ENCODE assay signal across 12 mouse cellular contexts in the genomic region with DNA sequence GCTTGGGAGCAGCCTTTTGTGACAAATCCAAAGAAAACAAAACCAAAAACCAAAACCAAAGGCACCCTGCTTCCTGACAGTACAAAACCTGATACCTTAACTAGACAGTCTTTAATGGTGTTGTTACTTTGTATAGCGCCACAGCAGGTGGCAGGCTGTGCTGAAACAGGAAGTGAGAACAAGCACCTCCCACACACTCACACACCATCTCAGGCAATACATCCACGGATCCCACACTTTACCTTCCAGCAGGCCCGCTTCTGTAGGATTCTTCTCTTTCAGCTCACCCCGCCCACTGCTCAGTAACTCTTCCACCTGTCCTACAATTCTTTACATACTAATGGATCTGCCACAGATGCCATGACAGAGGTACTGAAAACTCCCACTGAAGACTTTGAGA. TPM values are rescaled to one million over a fixed set of nuclear protein-coding genes. Genes with fewer than 3 reads are reported as not detected.
A peak's percentile ranks its signal among the peaks of the same experiment; 100 is the strongest.
DNase-seq lines count a peak whose midpoint lies in the region; ATAC-seq and TF ChIP-seq lines count a peak whose summit lies in the region.
"Had no signal": no experiment of that assay in that cellular context is flagged by ENCODE, and none has a peak within 500 bp of the region (broad histone marks: within the 10 kb centered on the region; RNA-seq: fewer than 3 reads in every experiment).

No protein-coding gene starts in this region.

- H3K9ac ChIP-seq in lung, postnatal 0 days (replicated peaks; ENCODE audit: low read depth): no peak overlapping the region
- no peak overlapping the region for H3K9ac ChIP-seq in ES-E14 (ENCODE audit: insufficient read depth, low read depth, low read length, poor library complexity, severe bottlenecking)
- H3K9ac ChIP-seq in hindbrain, embryonic 13.5 days: no peak overlapping the region
- H3K9ac ChIP-seq in intestine, embryonic 16.5 days (ENCODE audit: low read depth, low read length): no peak overlapping the region
- no peak overlapping the region for H3K9ac ChIP-seq in intestine, postnatal 0 days (ENCODE audit: low read depth, low read length)
- H3K9ac ChIP-seq: kidney, embryonic 15.5 days; liver, embryonic 12.5 days had no signal

- H3K4me3 ChIP-seq in lung, postnatal 0 days (ENCODE audit: low read depth, low read length): no peak overlapping the region
- H3K4me3 ChIP-seq in ES-E14 (ENCODE audit: insufficient read depth in 1 of 2, low read depth in 1 of 2, low read length in 2 of 2, poor library complexity in 1 of 2, severe bottlenecking in 1 of 2): no peak overlapping the region
- H3K4me3 ChIP-seq in hindbrain, embryonic 13.5 days: no peak overlapping the region
- no peak overlapping the region for H3K4me3 ChIP-seq in intestine, embryonic 16.5 days (ENCODE audit: low read length)
- no peak overlapping the region for H3K4me3 ChIP-seq in intestine, postnatal 0 days (ENCODE audit: low read depth, low read length)
- H3K4me3 ChIP-seq: kidney, embryonic 15.5 days; liver, embryonic 12.5 days had no signal

- WGBS in lung, postnatal 0 days: 55% methylated on average over 4 of the region's 4 CpGs
- 80% methylated on average over 4 of the region's 4 CpGs for WGBS in hindbrain, embryonic 13.5 days
- WGBS in intestine, embryonic 16.5 days: 84% methylated on average over 4 of the region's 4 CpGs
- WGBS in intestine, postnatal 0 days: 80% methylated on average over 4 of the region's 4 CpGs

- no peaks in the 10 kb centered on the region for H3K36me3 ChIP-seq in lung, postnatal 0 days (ENCODE audit: insufficient read depth, low read length)
- no peaks in the 10 kb centered on the region for H3K36me3 ChIP-seq in ES-E14 (ENCODE audit: control insufficient read depth, insufficient read depth, low read length, poor library complexity, severe bottlenecking)
- no peaks in the 10 kb centered on the region for H3K36me3 ChIP-seq in hindbrain, embryonic 13.5 days
- no peaks in the 10 kb centered on the region for H3K36me3 ChIP-seq in intestine, embryonic 16.5 days (ENCODE audit: control insufficient read depth, insufficient read depth, low read length)
- no peaks in the 10 kb centered on the region for H3K36me3 ChIP-seq in intestine, postnatal 0 days (ENCODE audit: control insufficient read depth, insufficient read depth)
- H3K36me3 ChIP-seq: kidney, embryonic 15.5 days; liver, embryonic 12.5 days had no signal

- no peak for ATAC-seq in lung, postnatal 0 days
- ATAC-seq in inflammation-experienced regulatory T-cells, adult 6 months: peak; percentile 80
- ATAC-seq in hindbrain, embryonic 13.5 days (ENCODE audit: low FRiP score): no peak
- no peak for ATAC-seq in intestine, embryonic 16.5 days
- ATAC-seq in intestine, postnatal 0 days: no peak
- ATAC-seq: liver, embryonic 12.5 days had no signal

- H3K4me2 ChIP-seq in lung, postnatal 0 days (replicated peaks; ENCODE audit: low read depth, low read length): no peak overlapping the region
- no peak overlapping the region for H3K4me2 ChIP-seq in hindbrain, embryonic 13.5 days
- H3K4me2 ChIP-seq in intestine, embryonic 16.5 days (ENCODE audit: low read depth, low read length): no peak overlapping the region
- H3K4me2 ChIP-seq in intestine, postnatal 0 days (replicated peaks; ENCODE audit: low read depth): no peak overlapping the region
- H3K4me2 ChIP-seq: kidney, embryonic 15.5 days; liver, embryonic 12.5 days; midbrain, embryonic 11.5 days had no signal

- in situ Hi-C loops in ES-E14 (cut with MboI; ENCODE audit: low sequenced_read_pairs in 2 of 2, unreplicated experiment in 2 of 2): no loop called here

- no peak for TF ChIP-seq CTCF in lung, postnatal 0 days (IDR thresholded peaks at IDR 0.05)
- no peak for TF ChIP-seq CTCF in intestine, postnatal 0 days (IDR thresholded peaks at IDR 0.05; ENCODE audit: low read depth)

- TF ChIP-seq EP300 in lung, postnatal 0 days (IDR thresholded peaks at IDR 0.05): no peak

- no peak for DNase-seq in lung, postnatal 0 days (ENCODE audit: low spot score)
- no peak for DNase-seq in lung, adult 18-20 months
- DNase-seq in ES-E14 (ENCODE audit: low read depth, low spot score): peak; percentile 63
- peak; percentile 90 for DNase-seq in telencephalon, adult 2 months (ENCODE audit: low read depth, low spot score)
- DNase-seq: heart, postnatal 10 days had no signal

- peaks cover 20% of the 10 kb centered on the region; the same call in 1 of the 2 replicates for H3K4me1 ChIP-seq in lung, postnatal 0 days (ENCODE audit: insufficient read depth, low read depth, low read length)
- peaks cover 0 to 7% of the 10 kb centered on the region in 2 experiments; a peak in 2 of 4 replicates for H3K4me1 ChIP-seq in ES-E14 (ENCODE audit: control insufficient read depth in 2 of 2, insufficient read depth in 2 of 2, low read length in 2 of 2, poor library complexity in 1 of 2)
- peaks cover 16% of the 10 kb centered on the region for H3K4me1 ChIP-seq in hindbrain, embryonic 13.5 days (replicated peaks)
- peaks cover 9% of the 10 kb centered on the region for H3K4me1 ChIP-seq in intestine, embryonic 16.5 days (ENCODE audit: control insufficient read depth, insufficient read depth, low read length)
- H3K4me1 ChIP-seq in intestine, postnatal 0 days (replicated peaks; ENCODE audit: control insufficient read depth, insufficient read depth, low read length): no peaks in the 10 kb centered on the region

- H3K27me3 ChIP-seq in lung, postnatal 0 days (replicated peaks; ENCODE audit: insufficient read depth, low read length): no peaks in the 10 kb centered on the region
- no peaks in the 10 kb centered on the region for H3K27me3 ChIP-seq in hindbrain, embryonic 13.5 days
- no peaks in the 10 kb centered on the region for H3K27me3 ChIP-seq in intestine, embryonic 16.5 days (replicated peaks; ENCODE audit: control insufficient read depth, insufficient read depth, low read length)
- H3K27me3 ChIP-seq in intestine, postnatal 0 days (replicated peaks; ENCODE audit: control insufficient read depth, insufficient read depth, low read length): no peaks in the 10 kb centered on the region
- H3K27me3 ChIP-seq: kidney, embryonic 15.5 days; liver, embryonic 12.5 days had no signal

- no peaks in the 10 kb centered on the region for H3K9me3 ChIP-seq in lung, postnatal 0 days (ENCODE audit: low read length)
- no peaks in the 10 kb centered on the region for H3K9me3 ChIP-seq in ES-E14 (ENCODE audit: control insufficient read depth, insufficient read depth, low read depth, low read length)
- no peaks in the 10 kb centered on the region for H3K9me3 ChIP-seq in hindbrain, embryonic 13.5 days
- no peaks in the 10 kb centered on the region for H3K9me3 ChIP-seq in intestine, embryonic 16.5 days (ENCODE audit: control insufficient read depth, low read length)
- H3K9me3 ChIP-seq in intestine, postnatal 0 days (ENCODE audit: control insufficient read depth): no peaks in the 10 kb centered on the region
- H3K9me3 ChIP-seq: kidney, embryonic 15.5 days; liver, embryonic 12.5 days had no signal

- 0 out of 2 replicates have a peak overlapping the region, but pooled peaks have one; percentile 5 for H3K27ac ChIP-seq in lung, postnatal 0 days (ENCODE audit: low read length)
- H3K27ac ChIP-seq in ES-E14 (ENCODE audit: insufficient read depth, low read depth, low read length, poor library complexity, severe bottlenecking): no peak overlapping the region
- no peak overlapping the region for H3K27ac ChIP-seq in hindbrain, embryonic 13.5 days
- H3K27ac ChIP-seq in intestine, embryonic 16.5 days (ENCODE audit: low read length): no peak overlapping the region
- H3K27ac ChIP-seq in intestine, postnatal 0 days (ENCODE audit: low read depth, low read length): no peak overlapping the region
- H3K27ac ChIP-seq: kidney, embryonic 15.5 days; liver, embryonic 12.5 days had no signal

TF ChIP-seq in ES-E14, 5 proteins besides CTCF, POLR2A, EP300 and RAD21:
- TF ChIP-seq ZNF384 (IDR thresholded peaks at IDR 0.05; ENCODE audit: low read depth, low read length) (no peak), CHD2 (IDR thresholded peaks at IDR 0.05; ENCODE audit: low read depth, low read length) (no peak), MAFK (IDR thresholded peaks at IDR 0.05; ENCODE audit: insufficient read depth, low read depth, low read length) (no peak), HCFC1 (IDR thresholded peaks at IDR 0.05; ENCODE audit: borderline replicate concordance, insufficient read depth, low read length) (no peak), ZC3H11A (IDR thresholded peaks at IDR 0.05; ENCODE audit: borderline replicate concordance, low read depth, low read length) (no peak)

RNA-seq across cellular contexts. Expression of a gene that starts 44.6 kb away (rescaled TPM):
- polyA plus RNA-seq in lung, postnatal 0 days (2015; fragmentation: Nextera tagmentation; extraction: Ambion mirVana): 101 and 106 TPM in 2 replicates
- 313 and 410 TPM in 2 replicates for total RNA-seq in ES-E14 (2012; rRNA removed)
- polyA plus RNA-seq in inflammation-experienced regulatory T-cells, adult 6 months (2017; shearing (Covaris generic)): 10 to 100 TPM in 1 of 3 experiments, 1 to 10 TPM in 2; 6.2 to 11.7 (median 8.9) TPM
- 18.6 and 20.2 TPM in 2 replicates for polyA plus RNA-seq in hindbrain, embryonic 13.5 days (2015; fragmentation: Nextera tagmentation; extraction: Ambion mirVana)
- polyA plus RNA-seq in intestine, embryonic 16.5 days (2015; fragmentation: Nextera tagmentation; extraction: Ambion mirVana): 37.1 and 44.0 TPM in 2 replicates
- 39.2 and 44.5 TPM in 2 replicates for polyA plus RNA-seq in intestine, postnatal 0 days (2015; fragmentation: Nextera tagmentation; extraction: Ambion mirVana)

Comparison
In these comparisons a context has a peak if more than half of its experiments do, and no peak if none do; other contexts are left out.
1. DNase-seq: peak in ES-E14 (single experiment) and telencephalon, adult 2 months (single experiment); none in lung, postnatal 0 days (single experiment) and lung, adult 18-20 months (0 of 2).